Mouse (Mus musculus) neural tube, embryonic 12.5 days (tissue): ENCODE measurements around the gene Kmt2b. TPM values are rescaled to one million over a fixed set of nuclear protein-coding genes. Genes with fewer than 3 reads are reported as not detected.

ENCODE experiments used
- ATAC-seq: fragments of 200-750 bp; cut with Nextera tagmentation; 2 replicates; pipeline ENCODE4 v1.8.0; 2017; ENCODE audit warnings: low read depth, mild to moderate bottlenecking, moderate TSS enrichment, moderate library complexity; ENCODE audit not compliant: low FRiP score
- H3K27ac ChIP-seq: fragments of 300-500 bp; sonication (generic); 2 replicates; pipeline ENCODE4 v1.5.1; 2016
- H3K27me3 ChIP-seq: fragments of 300-500 bp; sonication (generic); replicated peaks from 2 replicates; pipeline ENCODE4 v1.6.1; 2016; ENCODE audit warnings: mild to moderate bottlenecking
- H3K36me3 ChIP-seq: fragments of 300-500 bp; sonication (generic); 2 replicates; pipeline ENCODE4 v1.6.1; 2016; ENCODE audit warnings: mild to moderate bottlenecking
- H3K4me1 ChIP-seq: fragments of 300-500 bp; sonication (generic); 2 replicates; pipeline ENCODE4 v1.6.1; 2016
- H3K4me2 ChIP-seq: fragments of 300-500 bp; sonication (generic); replicated peaks from 2 replicates; pipeline ENCODE4 v1.6.1; 2016; ENCODE audit warnings: mild to moderate bottlenecking
- H3K4me3 ChIP-seq: fragments of 300-500 bp; sonication (generic); 2 replicates; pipeline ENCODE4 v1.5.1; 2016
- H3K9ac ChIP-seq: fragments of 300-500 bp; sonication (generic); 2 replicates; pipeline ENCODE4 v1.6.1; 2016; ENCODE audit warnings: mild to moderate bottlenecking
- H3K9me3 ChIP-seq: fragments of 300-500 bp; sonication (generic); 2 replicates; pipeline ENCODE4 v1.6.1; 2016; ENCODE audit warnings: mild to moderate bottlenecking
- WGBS: fragments of 180-500 bp; shearing (Covaris S2); methylation state at CpG from one replicate; pipeline ENCODE4 v1.1.7; 2016; 5-methylcytosine and 5-hydroxymethylcytosine counted together
- polyA plus RNA-seq: library from polyadenylated mRNA; unstranded; fragments of >200 nt; fragmentation: Nextera tagmentation; extraction: Ambion mirVana; gene quantifications from 2 replicates; pipeline ENCODE4 v1.2.1, GENCODE M21; 2016

Gene Kmt2b
- polyA plus RNA-seq, 1 experiment from 2014 or later: 12.2 TPM

GRCm38 (mm10) chr7:30596811-30597210, 8.3 kb upstream of the Kmt2b start:
- no peaks in the 10 kb centered on the region for H3K27me3 ChIP-seq
- no peaks in the 10 kb centered on the region for H3K9me3 ChIP-seq
- no peak overlapping the region for H3K4me3 ChIP-seq
- no peak for ATAC-seq
- H3K36me3 ChIP-seq: no peaks in the 10 kb centered on the region
- peaks cover 6% of the 10 kb centered on the region; the same call in 1 of the 2 replicates for H3K4me1 ChIP-seq
- no peak overlapping the region for H3K9ac ChIP-seq
- 82% methylated on average over 5 of the region's 5 CpGs for WGBS
- H3K4me2 ChIP-seq: no peak overlapping the region
- no peak overlapping the region for H3K27ac ChIP-seq

- 79% methylated on average over 5 of the region's 5 CpGs for WGBS
- ATAC-seq: no peak
- H3K27me3 ChIP-seq: no peaks in the 10 kb centered on the region
- H3K9me3 ChIP-seq: no peaks in the 10 kb centered on the region
- peaks cover 6% of the 10 kb centered on the region; the same call in 1 of the 2 replicates for H3K4me1 ChIP-seq
- no peak overlapping the region for H3K4me3 ChIP-seq
- no peaks in the 10 kb centered on the region for H3K36me3 ChIP-seq
- no peak overlapping the region for H3K4me2 ChIP-seq
- no peak overlapping the region for H3K9ac ChIP-seq
- H3K27ac ChIP-seq: no peak overlapping the region
Observed at GRCm38 (mm10) chr7:30596093-30596492, 7.6 kb upstream of the Kmt2b start.

- no peak overlapping the region for H3K27ac ChIP-seq
- no peaks in the 10 kb centered on the region for H3K36me3 ChIP-seq
- H3K27me3 ChIP-seq: no peaks in the 10 kb centered on the region
- no peak overlapping the region for H3K9ac ChIP-seq
- 68% methylated on average over 4 of the region's 4 CpGs for WGBS
- no peak for ATAC-seq
- no peak overlapping the region for H3K4me2 ChIP-seq
- no peaks in the 10 kb centered on the region for H3K9me3 ChIP-seq
- no peak overlapping the region for H3K4me3 ChIP-seq
- peaks cover 6% of the 10 kb centered on the region for H3K4me1 ChIP-seq
Observed at GRCm38 (mm10) chr7:30594510-30595024, 6.0 kb upstream of the Kmt2b start.

GRCm38 (mm10) chr7:30593579-30594509, 5.3 kb upstream of the Kmt2b start:
- H3K27ac ChIP-seq: no peak overlapping the region
- H3K9ac ChIP-seq: 0 out of 2 replicates have a peak overlapping the region, but pooled peaks have one; percentile 33
- H3K9me3 ChIP-seq: no peaks in the 10 kb centered on the region
- H3K4me1 ChIP-seq: peaks cover 6% of the 10 kb centered on the region
- 80% methylated on average over 10 of the region's 10 CpGs for WGBS
- no peaks in the 10 kb centered on the region for H3K27me3 ChIP-seq
- ATAC-seq: no peak
- H3K4me2 ChIP-seq: no peak overlapping the region
- no peak overlapping the region for H3K4me3 ChIP-seq
- no peaks in the 10 kb centered on the region for H3K36me3 ChIP-seq

- ATAC-seq: no peak
- H3K4me3 ChIP-seq: no peak overlapping the region
- no peak overlapping the region for H3K9ac ChIP-seq
- H3K9me3 ChIP-seq: no peaks in the 10 kb centered on the region
- H3K27me3 ChIP-seq: no peaks in the 10 kb centered on the region
- peaks cover 6% of the 10 kb centered on the region for H3K4me1 ChIP-seq
- H3K36me3 ChIP-seq: no peaks in the 10 kb centered on the region
- 53% methylated on average over 5 of the region's 5 CpGs for WGBS
- H3K4me2 ChIP-seq: no peak overlapping the region
- H3K27ac ChIP-seq: no peak overlapping the region
Observed at GRCm38 (mm10) chr7:30592772-30593423, 4.4 kb upstream of the Kmt2b start.

GRCm38 (mm10) chr7:30591605-30591951, 3.1 kb upstream of the Kmt2b start:
- H3K36me3 ChIP-seq: peaks cover 2% of the 10 kb centered on the region; the same call in 1 of the 2 replicates
- H3K9me3 ChIP-seq: no peaks in the 10 kb centered on the region
- H3K9ac ChIP-seq: 0 out of 2 replicates have a peak overlapping the region, but pooled peaks have one; percentile 36
- no peak overlapping the region for H3K4me2 ChIP-seq
- no peaks in the 10 kb centered on the region for H3K27me3 ChIP-seq
- H3K27ac ChIP-seq: no peak overlapping the region
- H3K4me3 ChIP-seq: no peak overlapping the region
- WGBS: 42% methylated on average over 4 of the region's 4 CpGs
- H3K4me1 ChIP-seq: peaks cover 17% of the 10 kb centered on the region
- no peak for ATAC-seq

GRCm38 (mm10) chr7:30590927-30591604, 2.5 kb upstream of the Kmt2b start:
- Histone ChIP-seq H3K9ac (0 out of 2 replicates have a peak overlapping the region, but pooled peaks have one; percentile 36), H3K27me3 (no peaks in the 10 kb centered on the region), H3K36me3 (peaks cover 7% of the 10 kb centered on the region), H3K4me3 (no peak overlapping the region), H3K9me3 (no peaks in the 10 kb centered on the region), H3K4me2 (no peak overlapping the region), H3K27ac (no peak overlapping the region), H3K4me1 (peaks cover 19% of the 10 kb centered on the region)
- WGBS: 85% methylated on average over 9 of the region's 9 CpGs
- ATAC-seq: no peak

GRCm38 (mm10) chr7:30589435-30590301, 1.1 kb upstream of the Kmt2b start:
- Histone ChIP-seq H3K27ac (peak overlapping the region; percentile 62; the same call in 1 of the 2 replicates), H3K4me1 (peaks cover 19% of the 10 kb centered on the region), H3K9ac (peak overlapping the region; percentile 55), H3K9me3 (no peaks in the 10 kb centered on the region), H3K27me3 (no peaks in the 10 kb centered on the region), H3K4me3 (peak overlapping the region; percentile 95), H3K36me3 (peaks cover 21% of the 10 kb centered on the region), H3K4me2 (peak overlapping the region; percentile 75)
- peak; percentile 79 for ATAC-seq
- WGBS: 26% methylated on average over 40 of the region's 40 CpGs

- WGBS: under 1% methylated on average over 67 of the region's 67 CpGs
- peak; percentile 31 for ATAC-seq
- Histone ChIP-seq H3K27ac (peak overlapping the region; percentile 82), H3K9me3 (no peaks in the 10 kb centered on the region), H3K36me3 (peaks cover 38% of the 10 kb centered on the region), H3K4me1 (peaks cover 19% of the 10 kb centered on the region), H3K4me2 (peak overlapping the region; percentile 75), H3K9ac (peak overlapping the region; percentile 99), H3K27me3 (no peaks in the 10 kb centered on the region), H3K4me3 (peak overlapping the region; percentile 95)
Observed at GRCm38 (mm10) chr7:30587842-30588667, 471 bp downstream of the Kmt2b start.

- Histone ChIP-seq H3K4me1 (peaks cover 19% of the 10 kb centered on the region), H3K36me3 (peaks cover 53% of the 10 kb centered on the region), H3K4me3 (no peak overlapping the region), H3K9ac (no peak overlapping the region), H3K9me3 (no peaks in the 10 kb centered on the region), H3K4me2 (peak overlapping the region; percentile 75), H3K27ac (no peak overlapping the region), H3K27me3 (no peaks in the 10 kb centered on the region)
- 90% methylated on average over 28 of the region's 28 CpGs for WGBS
- no peak for ATAC-seq
Observed at GRCm38 (mm10) chr7:30586455-30587020, 2.0 kb downstream of the Kmt2b start.
